Mouse (Mus musculus): ENCODE data around the gene Klk8. TPM values are rescaled to one million over a fixed set of nuclear protein-coding genes. Genes with fewer than 3 reads are reported as not detected.

Klk8 gene
- total RNA-seq, 2 experiments from 2014 or later: 2.0 to 2.2 TPM

DNA sequence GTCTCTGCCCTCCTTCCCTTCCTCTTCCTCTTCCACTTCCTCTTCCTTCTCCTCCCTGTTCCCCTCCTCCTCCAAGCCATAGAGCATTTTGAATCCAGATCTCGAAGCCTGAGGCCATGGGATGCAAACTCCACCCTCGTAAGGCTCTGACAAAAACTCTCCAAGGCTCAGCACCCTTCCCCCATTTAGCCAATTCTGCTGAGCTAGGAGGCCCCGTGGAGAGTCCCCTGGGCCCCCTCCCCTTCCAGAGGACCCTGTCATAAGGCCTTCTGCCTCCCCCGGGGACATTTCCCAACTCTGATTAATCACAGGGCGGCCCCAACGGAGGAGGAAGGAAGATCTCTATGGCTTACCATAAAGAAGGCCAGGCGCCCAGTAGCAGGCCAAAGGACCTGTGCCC lies 5.8 kb upstream of the Klk8 start, which contains the start of gene Klk9:
Klk9 (plus strand) TSS at position 301 of the 400 bp plus-strand sequence.
- DNase-seq: no peak

- no peak for DNase-seq
Observed at GRCm38 (mm10) chr7:43796355-43796754, 1.0 kb upstream of the Klk8 start.

DNA sequence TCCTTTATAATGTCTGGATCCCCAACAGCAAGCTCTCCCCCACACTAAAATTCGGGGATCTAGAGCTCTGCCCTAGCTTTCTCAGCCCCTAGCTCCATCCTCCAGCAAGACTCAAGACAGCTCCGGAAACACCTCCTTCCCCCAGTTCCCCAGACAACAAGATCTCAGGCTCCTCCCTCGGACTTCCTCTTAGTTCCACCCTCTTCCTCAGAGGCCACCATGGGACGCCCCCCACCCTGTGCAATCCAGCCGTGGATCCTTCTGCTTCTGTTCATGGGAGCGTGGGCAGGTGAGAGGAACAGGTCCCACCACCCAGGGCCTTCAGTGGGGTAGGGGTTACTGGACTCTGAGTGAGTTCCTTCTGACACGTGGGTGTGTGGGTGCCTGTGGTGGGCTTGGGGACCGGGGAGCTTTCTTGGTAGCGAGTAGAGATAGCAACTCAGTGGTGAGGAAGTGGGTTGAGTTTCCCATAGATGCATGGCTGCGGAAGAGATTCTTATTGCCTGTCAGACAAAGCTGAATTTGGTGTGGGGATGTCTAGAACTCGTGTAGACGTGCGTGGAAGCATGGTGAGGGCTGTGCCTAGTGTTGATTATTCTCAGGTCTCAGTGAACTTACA lies 576 bp downstream of the Klk8 start:
- no peak for DNase-seq

GRCm38 (mm10) chr7:43799876-43800275 lies 2.5 kb downstream of the Klk8 start:
- no peak for DNase-seq

GRCm38 (mm10) chr7:43810994-43811393 lies 13.6 kb downstream of the Klk8 start, which contains the start of gene Klk7:
Gene Klk7 (plus strand): TSS chr7:43811294.
- no peak for DNase-seq

DNA sequence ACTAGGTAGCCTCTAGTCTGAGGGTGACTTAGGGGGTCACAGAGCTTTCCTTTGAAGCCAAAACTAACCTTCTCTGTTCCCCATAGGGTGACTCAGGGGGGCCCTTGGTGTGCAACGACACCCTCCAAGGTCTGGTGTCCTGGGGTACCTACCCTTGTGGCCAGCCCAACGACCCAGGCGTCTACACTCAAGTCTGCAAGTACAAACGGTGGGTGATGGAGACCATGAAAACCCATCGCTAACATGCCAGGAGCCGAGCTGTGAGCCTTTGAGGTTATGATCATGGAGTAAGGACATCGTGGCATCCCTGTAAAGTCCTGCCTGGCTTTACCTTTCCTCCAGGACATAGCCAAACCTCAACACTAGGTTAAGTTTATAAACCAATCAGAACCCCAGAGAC lies 17.8 kb downstream of the Klk8 start:
- DNase-seq: no peak

DNA sequence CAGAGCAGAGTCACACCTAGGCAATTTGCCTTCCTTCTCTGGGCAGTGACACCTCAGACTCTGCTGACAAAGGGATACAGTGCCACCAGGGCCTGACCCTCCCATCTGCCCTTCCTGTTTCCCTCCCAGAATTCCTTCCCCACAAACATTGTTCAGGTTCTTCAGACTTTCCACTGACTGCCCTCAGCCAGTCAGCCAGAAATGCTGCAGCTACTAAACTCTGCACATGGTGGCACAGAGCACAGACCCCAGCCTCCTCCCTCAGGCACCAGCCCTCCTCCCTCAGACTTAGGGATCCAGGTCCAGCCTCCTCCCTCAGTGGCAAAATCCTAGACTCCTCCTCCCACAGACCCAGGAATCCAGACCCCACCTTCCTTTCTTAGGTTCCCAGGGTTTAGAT lies 19.4 kb downstream of the Klk8 start:
- no peak for DNase-seq

DNA sequence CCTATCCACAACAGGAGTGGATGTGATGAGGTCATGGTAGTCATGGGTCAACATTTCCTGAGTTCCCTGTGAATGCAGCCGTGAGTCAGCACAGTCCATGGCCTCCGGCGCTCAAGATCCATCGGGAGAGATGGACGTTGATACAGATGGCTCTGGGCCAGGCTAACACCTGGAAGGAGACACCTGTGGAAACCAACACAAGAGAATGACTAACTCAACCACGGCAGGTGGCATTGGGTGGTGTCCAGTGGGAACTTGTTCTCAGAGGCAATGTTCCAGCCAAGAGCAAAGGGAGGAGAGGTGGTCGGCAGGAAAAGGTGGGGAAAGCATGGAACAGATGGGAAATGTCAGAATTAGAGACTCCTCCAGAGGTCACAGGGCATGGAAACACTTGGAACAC lies 24.2 kb downstream of the Klk8 start:
- no peak for DNase-seq

DNA sequence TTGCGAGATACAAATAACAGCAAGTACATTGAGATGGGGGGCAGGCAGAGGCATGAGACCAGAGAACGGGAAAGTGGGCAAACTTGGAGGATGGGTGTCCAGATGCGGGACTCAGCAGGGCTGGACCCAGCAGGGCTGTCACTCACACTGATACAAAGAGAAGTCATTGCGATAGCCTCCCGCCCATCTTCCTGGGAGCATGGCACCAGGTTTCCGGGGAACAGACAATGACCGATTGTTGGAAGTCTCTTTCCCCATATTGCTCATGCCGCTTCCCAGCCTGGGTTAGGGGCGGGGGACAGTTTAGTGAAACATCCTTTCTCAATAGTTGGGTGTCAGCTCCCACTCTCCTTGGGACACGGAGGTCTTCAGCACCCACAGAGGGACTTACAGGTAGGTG lies 26.8 kb downstream of the Klk8 start, which contains the start of gene Klk6:
Klk6 (plus strand) TSS at position 301 of the 400 bp plus-strand sequence.
- DNase-seq: no peak

GRCm38 (mm10) chr7:43826056-43826455 lies 28.7 kb downstream of the Klk8 start:
- no peak for DNase-seq

- DNase-seq: no peak
Observed at GRCm38 (mm10) chr7:43827706-43828105, 30.3 kb downstream of the Klk8 start.

DNA sequence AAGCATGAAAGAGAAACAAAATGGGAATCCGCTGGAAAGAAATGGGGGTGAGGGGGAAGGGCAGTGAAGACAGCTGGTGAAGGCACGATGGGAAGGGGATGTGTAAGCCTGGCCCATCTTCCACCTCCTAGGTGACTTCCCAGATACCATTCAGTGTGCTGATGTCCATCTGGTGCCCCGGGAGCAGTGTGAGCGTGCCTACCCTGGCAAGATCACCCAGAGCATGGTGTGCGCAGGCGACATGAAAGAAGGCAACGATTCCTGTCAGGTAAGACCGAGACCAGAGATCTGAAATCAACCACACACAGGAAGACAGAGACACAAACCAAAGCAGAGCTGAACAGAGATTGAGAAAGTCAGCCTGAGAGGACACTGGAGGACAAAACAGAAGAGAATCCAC lies 31.6 kb downstream of the Klk8 start:
- no peak for DNase-seq

GRCm38 (mm10) chr7:43841701-43842100 lies 44.3 kb downstream of the Klk8 start, which contains the start of gene Klk5:
Gene Klk5 (plus strand): TSS chr7:43841971.
- DNase-seq: no peak

- DNase-seq: no peak
Observed at GRCm38 (mm10) chr7:43843801-43844200, 46.4 kb downstream of the Klk8 start.

GRCm38 (mm10) chr7:43851616-43852015 lies 54.2 kb downstream of the Klk8 start:
- DNase-seq: no peak

Other genes with a start within 250 kb of the Klk8 start
- gene Zfp658, start 235.3 kb upstream of the Klk8 start, total RNA-seq (2021): 1 to 10 TPM; 1.2 to 1.4 TPM
- 1 to 10 TPM; 6.1 to 7.3 TPM for gene Zfp719, start 218.0 kb upstream of the Klk8 start, total RNA-seq (2021)
- not detected for gene Zfp819, start 190.4 kb upstream of the Klk8 start, total RNA-seq (2021)
- not detected for gene Ceacam18, start 162.9 kb upstream of the Klk8 start, total RNA-seq (2021)
- gene Siglece, start 137.4 kb upstream of the Klk8 start, total RNA-seq (2021): under 1 TPM; 0.45 to 0.59 TPM
- gene Ctu1, start 125.6 kb upstream of the Klk8 start, total RNA-seq (2021): 1 to 10 TPM; 3.2 to 3.8 TPM
- gene Klk14, start 107.2 kb upstream of the Klk8 start, total RNA-seq (2021): not detected
- not detected for gene Klk13, start 85.0 kb upstream of the Klk8 start, total RNA-seq (2021)
- gene Klk12, start 28.7 kb upstream of the Klk8 start, total RNA-seq (2021): not detected
- gene Klk11, start 23.0 kb upstream of the Klk8 start, total RNA-seq (2021): not detected
- gene Klk10, start 16.5 kb upstream of the Klk8 start, total RNA-seq (2021): under 1 TPM; 0.28 to 0.32 TPM
- not detected for gene Klk9, start 5.7 kb upstream of the Klk8 start, total RNA-seq (2021)
- not detected for gene Klk7, start 13.7 kb downstream of the Klk8 start, total RNA-seq (2021)
- not detected for gene Klk6, start 26.9 kb downstream of the Klk8 start, total RNA-seq (2021)
- not detected for gene Klk5, start 44.4 kb downstream of the Klk8 start, total RNA-seq (2021)
- not detected for gene Klk4, start 83.6 kb downstream of the Klk8 start, total RNA-seq (2021)
- gene Klk15, start 136.2 kb downstream of the Klk8 start, total RNA-seq (2021): not detected
- not detected for gene Klk1b8, start 153.1 kb downstream of the Klk8 start, total RNA-seq (2021)
- gene Klk1b1, start 169.2 kb downstream of the Klk8 start, total RNA-seq (2021): not detected
- gene Klk1b9, start 178.5 kb downstream of the Klk8 start, total RNA-seq (2021): not detected
- gene Klk1b11, start 198.3 kb downstream of the Klk8 start, total RNA-seq (2021): not detected
- under 1 TPM in 1 of 2 experiments, not detected in 1; 0.23 TPM for gene Klk1b26, start 214.6 kb downstream of the Klk8 start, total RNA-seq (2021)

Measured in gastrocnemius, postnatal 10 days (tissue).